Mouse (Mus musculus) bone marrow macrophage, adult 2 months (primary cell): ENCODE data around the gene Catsperg1. TPM values are rescaled to one million over a fixed set of nuclear protein-coding genes. Genes with fewer than 3 reads are reported as not detected.
"Not testable (repeated sequence)": the region's sequence is repeated elsewhere in the genome, so short reads cannot be mapped to it uniquely, and the experiment has no call there.

ENCODE experiments used
- H3K27ac ChIP-seq: 2 replicates; pipeline ENCODE4 v1.5.1; 2012; ENCODE audit warnings: low read depth, low read length; ENCODE audit not compliant: insufficient read depth
- H3K4me1 ChIP-seq: 2 replicates; pipeline ENCODE4 v1.6.1; 2012; ENCODE audit warnings: low read length; ENCODE audit not compliant: control insufficient read depth, insufficient read depth
- H3K4me3 ChIP-seq: 2 replicates; pipeline ENCODE4 v1.5.1; 2012; ENCODE audit warnings: mild to moderate bottlenecking, low read length, moderate library complexity; ENCODE audit not compliant: insufficient read depth
- CTCF ChIP-seq: IDR thresholded peaks from 2 replicates; pipeline ENCODE4 v1.5.1; 2012; ENCODE audit warnings: low read depth, mild to moderate bottlenecking, low read length, moderate library complexity
- POLR2A ChIP-seq: IDR thresholded peaks from 2 replicates; pipeline ENCODE4 v1.6.1; 2012; ENCODE audit warnings: mild to moderate bottlenecking, low read depth, low read length, borderline replicate concordance
- polyA plus RNA-seq: library from polyadenylated mRNA; stranded (reverse); fragments of >200 nt; gene quantifications from 2 replicates; pipeline ENCODE4 v1.2.4, GENCODE M21; 2012; ENCODE audit not compliant: missing spikeins, insufficient read depth, insufficient read length

Gene Catsperg1
- polyA plus RNA-seq, 1 experiment, result 4.0 TPM

DNA sequence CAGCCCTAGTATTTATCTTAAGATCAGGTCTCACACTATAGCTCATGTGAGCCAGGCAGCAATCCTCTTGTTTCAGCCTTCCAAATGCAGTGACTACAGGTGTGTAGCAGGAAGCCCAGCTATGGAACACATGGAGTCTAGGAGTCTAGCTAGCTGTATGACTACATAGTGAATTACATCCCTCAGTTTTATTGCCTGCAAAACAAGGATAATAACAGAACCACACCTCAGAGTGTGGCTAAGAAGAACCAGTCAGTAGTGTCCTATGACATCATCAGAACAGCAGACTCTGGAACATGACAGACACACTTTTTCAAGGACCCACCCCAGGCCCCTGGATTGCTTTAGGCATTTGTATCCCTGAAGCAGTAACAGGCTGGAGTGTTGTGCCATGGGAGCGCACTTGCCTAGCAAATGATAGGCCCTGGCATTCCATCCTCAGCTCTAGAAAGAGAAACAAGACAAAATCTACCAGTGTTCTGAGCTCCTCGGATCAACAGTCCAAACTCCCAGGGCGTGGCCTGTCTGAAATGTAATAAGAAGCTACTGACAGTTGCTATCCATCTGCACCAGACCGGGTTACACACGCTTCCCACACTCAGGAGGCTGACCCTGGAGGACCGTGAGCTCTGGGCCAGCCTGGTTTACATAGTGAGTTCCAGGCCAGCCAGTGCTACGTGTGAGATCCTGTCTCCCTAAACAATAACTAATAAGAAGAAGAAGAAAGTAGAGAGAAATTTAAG is 67.0 kb downstream of the Catsperg1 start:
- H3K4me3 ChIP-seq, result no peak overlapping the region
- TF ChIP-seq CTCF (no peak), POLR2A (no peak)
- peaks cover 13% of the 10 kb centered on the region for H3K4me1 ChIP-seq
- no peak overlapping the region for H3K27ac ChIP-seq

DNA sequence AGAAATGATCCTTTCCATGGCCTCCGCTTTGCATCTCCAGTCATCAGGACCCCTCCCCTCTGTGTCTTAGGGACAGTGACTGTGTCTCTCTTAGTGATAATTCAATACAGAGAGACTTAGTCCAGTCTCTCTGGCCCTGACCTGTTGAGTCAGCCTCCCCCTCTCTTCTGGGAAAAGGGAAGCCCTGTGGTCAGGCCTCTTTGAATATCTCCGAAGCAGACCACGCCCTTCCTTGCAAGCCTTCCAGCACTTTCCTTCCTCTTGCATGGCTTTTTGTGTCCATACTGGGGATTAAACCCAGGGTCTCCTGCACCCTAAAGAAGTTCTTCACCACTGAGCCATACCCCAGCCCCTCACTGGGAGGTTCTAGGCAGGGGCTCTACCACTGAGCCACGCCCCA is 69.8 kb downstream of the Catsperg1 start:
- TF ChIP-seq POLR2A (no peak), CTCF (no peak)
- peaks cover 13% of the 10 kb centered on the region for H3K4me1 ChIP-seq
- H3K4me3 ChIP-seq, result no peak overlapping the region
- H3K27ac ChIP-seq, result no peak overlapping the region

GRCm38 (mm10) chr7:29141416-29141815 is 72.4 kb downstream of the Catsperg1 start:
- Histone ChIP-seq H3K4me1 (peaks cover 14% of the 10 kb centered on the region), H3K4me3 (no peak overlapping the region), H3K27ac (no peak overlapping the region)
- TF ChIP-seq CTCF (no peak), POLR2A (no peak)

DNA sequence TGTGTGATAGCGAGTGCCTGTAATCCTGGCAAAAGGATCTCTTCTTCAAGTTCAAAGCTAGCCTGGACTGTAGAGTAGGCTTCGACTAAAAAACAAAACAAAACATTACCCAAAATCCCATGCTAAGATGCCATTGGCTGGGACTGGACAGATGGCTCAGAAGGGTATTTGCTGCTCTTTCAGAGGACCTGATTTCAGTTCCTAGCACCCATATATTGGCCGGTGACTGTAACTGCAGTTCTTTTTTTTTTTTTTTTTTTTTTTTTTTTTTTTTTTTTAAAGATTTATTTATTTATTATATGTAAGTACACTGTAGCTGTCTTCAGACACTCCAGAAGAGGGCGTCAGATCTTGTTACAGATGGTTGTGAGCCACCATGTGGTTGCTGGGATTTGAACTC is 74.6 kb downstream of the Catsperg1 start:
- peaks cover 20% of the 10 kb centered on the region for H3K4me1 ChIP-seq
- H3K27ac ChIP-seq, H3K4me3 ChIP-seq: not testable (repeated sequence)

DNA sequence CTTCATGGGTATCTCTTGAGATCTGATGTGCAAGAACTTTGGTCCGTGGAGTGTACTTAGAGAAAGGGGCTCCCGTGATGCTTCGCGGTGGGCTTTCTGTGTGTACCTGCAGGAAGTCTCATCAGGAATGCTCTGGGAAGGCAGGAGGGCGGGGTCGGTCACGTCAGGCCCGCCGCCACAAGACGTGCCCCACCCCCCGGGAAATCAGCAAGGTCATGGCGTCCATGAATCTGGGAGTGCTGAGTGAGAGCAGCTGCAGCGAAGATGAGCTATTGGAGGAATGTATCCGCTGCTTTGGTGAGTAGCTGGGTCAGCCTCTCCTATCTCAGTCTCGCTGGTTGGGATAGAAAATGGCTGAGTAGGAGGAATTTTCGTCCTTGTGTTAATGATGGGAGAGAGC is 76.4 kb downstream of the Catsperg1 start:
- Histone ChIP-seq H3K27ac (no peak overlapping the region), H3K4me3 (no peak overlapping the region), H3K4me1 (peaks cover 16% of the 10 kb centered on the region)
- TF ChIP-seq POLR2A (no peak), CTCF (no peak)

DNA sequence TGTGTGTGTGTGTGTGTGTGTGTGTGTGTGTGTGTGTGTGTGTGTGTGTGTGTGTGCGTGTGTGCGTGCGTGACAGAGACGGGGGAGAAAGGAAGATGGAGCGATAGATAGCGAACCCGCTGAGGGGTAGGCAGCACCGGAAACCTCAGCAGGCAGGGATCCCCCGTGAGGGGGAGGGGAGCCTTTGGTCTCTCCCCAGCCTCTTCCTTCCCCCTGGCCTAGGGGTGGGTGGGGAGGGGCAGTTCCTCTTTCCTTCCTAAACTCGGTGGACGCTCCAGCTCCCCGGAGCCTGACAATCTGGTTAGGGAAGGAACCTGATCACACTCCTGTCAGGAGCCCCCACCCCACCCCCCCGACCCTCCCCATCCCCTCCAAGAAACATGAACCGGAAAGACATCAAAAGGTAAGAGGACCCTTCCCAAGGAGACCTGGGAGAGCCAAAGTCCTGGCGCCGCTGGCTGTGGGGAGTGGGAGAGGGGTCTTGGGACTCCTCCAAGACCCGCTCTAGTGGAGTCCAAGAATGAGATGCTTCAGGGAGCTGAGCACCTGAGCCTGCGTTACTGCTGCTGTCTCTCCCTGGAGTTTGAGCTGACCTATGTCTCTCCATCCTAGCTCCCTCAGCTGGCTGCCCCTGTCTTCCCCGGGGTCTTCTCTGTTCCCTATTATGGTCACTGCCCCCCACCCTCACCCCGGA is 79.0 kb downstream of the Catsperg1 start, which contains the start of gene Rasgrp4:
Gene Rasgrp4, plus strand, starts transcription at position 159 of the 694 bp plus-strand sequence.
- TF ChIP-seq CTCF (no peak), POLR2A (no peak)
- Histone ChIP-seq H3K4me3 (peak within 1 kb of the TSS; percentile 53), H3K4me1 (peaks cover 16% of the 10 kb centered on the region), H3K27ac (no peak within 1 kb of the TSS)

- H3K4me3 ChIP-seq, result peak overlapping the region; percentile 43
- H3K27ac ChIP-seq, result no peak overlapping the region
- H3K4me1 ChIP-seq, result peaks cover 16% of the 10 kb centered on the region
- no peak for TF ChIP-seq POLR2A
- TF ChIP-seq CTCF, result no peak
These were observed 79.6 kb downstream of the Catsperg1 start for GRCm38 (mm10) chr7:29134230-29134629.

Other genes with a start within 250 kb of the Catsperg1 start
- gene Eif3k, start 232.2 kb downstream of the Catsperg1 start, polyA plus RNA-seq, result 228 TPM in 2 replicates
- gene Map4k1, start 232.0 kb downstream of the Catsperg1 start, polyA plus RNA-seq, result 9.6 and 12.0 TPM in 2 replicates
- 0.08 TPM in 1 of 2 replicates, not detected in the other for gene Ryr1, start 88.9 kb downstream of the Catsperg1 start, polyA plus RNA-seq
- 91.6 and 97.2 TPM in 2 replicates for gene Rasgrp4, start 79.2 kb downstream of the Catsperg1 start, polyA plus RNA-seq
- gene Fam98c, start 57.8 kb downstream of the Catsperg1 start, polyA plus RNA-seq, result 30.1 and 32.3 TPM in 2 replicates
- 1.4 and 2.3 TPM in 2 replicates for gene Ggn, start 43.8 kb downstream of the Catsperg1 start, polyA plus RNA-seq
- 11.1 and 12.7 TPM in 2 replicates for gene Spred3, start 43.6 kb downstream of the Catsperg1 start, polyA plus RNA-seq
- gene Psmd8, start 33.3 kb downstream of the Catsperg1 start, polyA plus RNA-seq, result 207 and 217 TPM in 2 replicates
- gene Kcnk6, start 18.5 kb upstream of the Catsperg1 start, polyA plus RNA-seq, result 32.3 and 39.1 TPM in 2 replicates
- gene Yif1b, start 24.3 kb upstream of the Catsperg1 start, polyA plus RNA-seq, result 29.7 and 33.8 TPM in 2 replicates
- gene 2200002D01Rik, start 34.4 kb upstream of the Catsperg1 start, polyA plus RNA-seq, result 1.9 TPM in 1 of 2 replicates, not detected in the other
- 0.91 TPM in 1 of 2 replicates, not detected in the other for gene Spint2, start 67.9 kb upstream of the Catsperg1 start, polyA plus RNA-seq
- not detected in 2 replicates for gene Ppp1r14a, start 75.3 kb upstream of the Catsperg1 start, polyA plus RNA-seq
- 0.60 TPM in 1 of 2 replicates, not detected in the other for gene Dpf1, start 89.9 kb upstream of the Catsperg1 start, polyA plus RNA-seq